Mouse (Mus musculus): ENCODE results near the gene Sox18.
A peak's percentile ranks its signal among the peaks of the same experiment; 100 is the strongest.

Sox18 gene

GRCm38 (mm10) chr2:181646626-181647472 lies 24.6 kb downstream of the Sox18 start:
- DNase-seq (ENCODE audit: low spot score in 2 of 2), result no peak

- no peak for DNase-seq (ENCODE audit: low spot score in 2 of 2)
Measured at GRCm38 (mm10) chr2:181645666-181646065, 25.8 kb downstream of the Sox18 start.

- DNase-seq (ENCODE audit: low spot score in 2 of 2), result peak in 1 of 2 experiments; percentile 60
Measured at GRCm38 (mm10) chr2:181644361-181644760, 27.1 kb downstream of the Sox18 start.

- no peak for DNase-seq (ENCODE audit: low spot score in 2 of 2)
Measured at GRCm38 (mm10) chr2:181635865-181636264, 35.6 kb downstream of the Sox18 start.

GRCm38 (mm10) chr2:181632624-181633023 lies 38.8 kb downstream of the Sox18 start:
- DNase-seq (ENCODE audit: low spot score in 2 of 2), result no peak

- DNase-seq (ENCODE audit: low spot score in 2 of 2), result no peak
Measured at GRCm38 (mm10) chr2:181628471-181628870, 43.0 kb downstream of the Sox18 start.

- DNase-seq (ENCODE audit: low spot score in 2 of 2), result peak in 1 of 2 experiments; percentile 24
Measured at GRCm38 (mm10) chr2:181623401-181623800, 48.0 kb downstream of the Sox18 start.

Measured in spleen, postnatal 10 days (tissue).